Mouse (Mus musculus): ENCODE measurements around the gene Ms4a14. TPM values are rescaled to one million over a fixed set of nuclear protein-coding genes. Genes with fewer than 3 reads are reported as not detected.

Ms4a14 gene
- 0.08 and 0.09 TPM in 2 replicates for polyA plus RNA-seq (2015; fragmentation: Nextera tagmentation; extraction: Ambion mirVana)

GRCm38 (mm10) chr19:11314354-11314753 lies at the start of gene Ms4a14:
Gene Ms4a14, minus strand, starts transcription at chr19:11314454.
- Histone ChIP-seq H3K9ac (ENCODE audit: low read depth, low read length) (no peak within 1 kb of the TSS), H3K27ac (ENCODE audit: low read depth, low read length) (no peak within 1 kb of the TSS), H3K27me3 (replicated peaks; ENCODE audit: control insufficient read depth, insufficient read depth, low read length) (no peaks in the 10 kb centered on the region), H3K4me1 (replicated peaks; ENCODE audit: control insufficient read depth, insufficient read depth, low read length) (no peaks in the 10 kb centered on the region), H3K4me2 (replicated peaks; ENCODE audit: low read depth) (no peak within 1 kb of the TSS), H3K9me3 (ENCODE audit: control insufficient read depth) (0 out of 2 replicates have a peak, but pooled peaks cover 3% of the 10 kb centered on the region), H3K36me3 (ENCODE audit: control insufficient read depth, insufficient read depth) (no peaks in the 10 kb centered on the region), H3K4me3 (ENCODE audit: low read depth, low read length) (no peak within 1 kb of the TSS)
- ATAC-seq: no peak
- 85% methylated on average over 1 of the region's 1 CpGs for WGBS
- TF ChIP-seq CTCF (IDR thresholded peaks at IDR 0.05; ENCODE audit: low read depth): no peak

- no peak for ATAC-seq
- no peak overlapping the region for H3K4me3 ChIP-seq (ENCODE audit: low read depth, low read length)
- H3K4me2 ChIP-seq (replicated peaks; ENCODE audit: low read depth): no peak overlapping the region
Observed at GRCm38 (mm10) chr19:11362002-11362401, 47.7 kb upstream of the Ms4a14 start.

GRCm38 (mm10) chr19:11360106-11360505 lies 45.9 kb upstream of the Ms4a14 start:
- H3K4me3 ChIP-seq (ENCODE audit: low read depth, low read length): no peak overlapping the region
- TF ChIP-seq CTCF (IDR thresholded peaks at IDR 0.05; ENCODE audit: low read depth): peak; percentile 69
- no peaks in the 10 kb centered on the region for H3K36me3 ChIP-seq (ENCODE audit: control insufficient read depth, insufficient read depth)
- 49% methylated on average over 3 of the region's 3 CpGs for WGBS
- ATAC-seq: no peak
- H3K4me2 ChIP-seq (replicated peaks; ENCODE audit: low read depth): no peak overlapping the region
- no peak overlapping the region for H3K27ac ChIP-seq (ENCODE audit: low read depth, low read length)
- H3K9me3 ChIP-seq (ENCODE audit: control insufficient read depth): no peaks in the 10 kb centered on the region
- no peaks in the 10 kb centered on the region for H3K4me1 ChIP-seq (replicated peaks; ENCODE audit: control insufficient read depth, insufficient read depth, low read length)
- H3K27me3 ChIP-seq (replicated peaks; ENCODE audit: control insufficient read depth, insufficient read depth, low read length): no peaks in the 10 kb centered on the region
- H3K9ac ChIP-seq (ENCODE audit: low read depth, low read length): no peak overlapping the region

More at GRCm38 (mm10) chr19:11362002-11362401, 47.7 kb upstream of the Ms4a14 start:
- Histone ChIP-seq H3K4me1 (replicated peaks; ENCODE audit: control insufficient read depth, insufficient read depth, low read length) (no peaks in the 10 kb centered on the region), H3K27me3 (replicated peaks; ENCODE audit: control insufficient read depth, insufficient read depth, low read length) (no peaks in the 10 kb centered on the region), H3K9me3 (ENCODE audit: control insufficient read depth) (no peaks in the 10 kb centered on the region), H3K9ac (ENCODE audit: low read depth, low read length) (no peak overlapping the region), H3K27ac (ENCODE audit: low read depth, low read length) (no peak overlapping the region), H3K36me3 (ENCODE audit: control insufficient read depth, insufficient read depth) (no peaks in the 10 kb centered on the region)
- TF ChIP-seq CTCF (IDR thresholded peaks at IDR 0.05; ENCODE audit: low read depth): no peak

- Histone ChIP-seq H3K9me3 (ENCODE audit: control insufficient read depth) (no peaks in the 10 kb centered on the region), H3K4me1 (replicated peaks; ENCODE audit: control insufficient read depth, insufficient read depth, low read length) (no peaks in the 10 kb centered on the region), H3K27ac (ENCODE audit: low read depth, low read length) (no peak overlapping the region), H3K4me2 (replicated peaks; ENCODE audit: low read depth) (no peak overlapping the region), H3K36me3 (ENCODE audit: control insufficient read depth, insufficient read depth) (no peaks in the 10 kb centered on the region), H3K4me3 (ENCODE audit: low read depth, low read length) (no peak overlapping the region), H3K27me3 (replicated peaks; ENCODE audit: control insufficient read depth, insufficient read depth, low read length) (no peaks in the 10 kb centered on the region), H3K9ac (ENCODE audit: low read depth, low read length) (no peak overlapping the region)
- no peak for ATAC-seq
- WGBS: 83% methylated on average over 7 of the region's 7 CpGs
- no peak for TF ChIP-seq CTCF (IDR thresholded peaks at IDR 0.05; ENCODE audit: low read depth)
Observed at GRCm38 (mm10) chr19:11355730-11356129, 41.5 kb upstream of the Ms4a14 start.

GRCm38 (mm10) chr19:11351878-11352277 lies 37.6 kb upstream of the Ms4a14 start:
- 34% methylated on average over 3 of the region's 3 CpGs for WGBS
- peak; percentile 62 for TF ChIP-seq CTCF (IDR thresholded peaks at IDR 0.05; ENCODE audit: low read depth)
- no peaks in the 10 kb centered on the region for H3K36me3 ChIP-seq (ENCODE audit: control insufficient read depth, insufficient read depth)

GRCm38 (mm10) chr19:11349698-11350481 lies 35.6 kb upstream of the Ms4a14 start:
- H3K4me1 ChIP-seq (replicated peaks; ENCODE audit: control insufficient read depth, insufficient read depth, low read length): no peaks in the 10 kb centered on the region
- H3K4me3 ChIP-seq (ENCODE audit: low read depth, low read length): no peak overlapping the region
- H3K9ac ChIP-seq (ENCODE audit: low read depth, low read length): no peak overlapping the region
- H3K27me3 ChIP-seq (replicated peaks; ENCODE audit: control insufficient read depth, insufficient read depth, low read length): no peaks in the 10 kb centered on the region
- WGBS: 52% methylated on average over 7 of the region's 7 CpGs
- no peaks in the 10 kb centered on the region for H3K36me3 ChIP-seq (ENCODE audit: control insufficient read depth, insufficient read depth)
- no peak overlapping the region for H3K4me2 ChIP-seq (replicated peaks; ENCODE audit: low read depth)
- no peak overlapping the region for H3K27ac ChIP-seq (ENCODE audit: low read depth, low read length)
- peak; percentile 65 for TF ChIP-seq CTCF (IDR thresholded peaks at IDR 0.05; ENCODE audit: low read depth)
- no peak for ATAC-seq
- no peaks in the 10 kb centered on the region for H3K9me3 ChIP-seq (ENCODE audit: control insufficient read depth)

More at GRCm38 (mm10) chr19:11351878-11352277, 37.6 kb upstream of the Ms4a14 start:
- no peak overlapping the region for H3K4me3 ChIP-seq (ENCODE audit: low read depth, low read length)
- H3K9ac ChIP-seq (ENCODE audit: low read depth, low read length): no peak overlapping the region
- no peak overlapping the region for H3K27ac ChIP-seq (ENCODE audit: low read depth, low read length)
- H3K9me3 ChIP-seq (ENCODE audit: control insufficient read depth): no peaks in the 10 kb centered on the region
- no peak overlapping the region for H3K4me2 ChIP-seq (replicated peaks; ENCODE audit: low read depth)
- ATAC-seq: no peak
- H3K27me3 ChIP-seq (replicated peaks; ENCODE audit: control insufficient read depth, insufficient read depth, low read length): no peaks in the 10 kb centered on the region
- no peaks in the 10 kb centered on the region for H3K4me1 ChIP-seq (replicated peaks; ENCODE audit: control insufficient read depth, insufficient read depth, low read length)

All from intestine, postnatal 0 days (tissue).